Mouse (Mus musculus) CH12.LX (cell line): ENCODE data around the gene Tnfsf13.

ENCODE experiments used
- CTCF ChIP-seq, 2 experiments: IDR thresholded peaks in 1 of 2; conservative IDR thresholded peaks in 1 of 2; 2 replicates each; pipeline ENCODE4 v1.5.1; 2011 to 2012; ENCODE audit warnings: low read depth in 2 of 2, low read length in 2 of 2, improper control_type of control experiment in 1 of 2, inconsistent platforms in 1 of 2, mild to moderate bottlenecking in 1 of 2, moderate library complexity in 1 of 2
- EP300 ChIP-seq: IDR thresholded peaks from 2 replicates; pipeline ENCODE4 v1.6.1; 2011; ENCODE audit warnings: low read length, improper control_type of control experiment
- JUND ChIP-seq: conservative IDR thresholded peaks from 2 replicates; pipeline ENCODE4 v1.6.1; 2011; ENCODE audit warnings: low read depth, low read length, improper control_type of control experiment
- MXI1 ChIP-seq: IDR thresholded peaks from 2 replicates; pipeline ENCODE4 v1.6.1; 2011; ENCODE audit warnings: mild to moderate bottlenecking, low read depth, low read length, improper control_type of control experiment
- POLR2A ChIP-seq: IDR thresholded peaks from 2 replicates; pipeline ENCODE4 v1.6.1; 2011; ENCODE audit warnings: low read depth, mild to moderate bottlenecking, improper control_type of control experiment, low read length
- RAD21 ChIP-seq: IDR thresholded peaks from 2 replicates; pipeline ENCODE4 v1.6.1; 2011; ENCODE audit warnings: low read depth, mild to moderate bottlenecking, low read length, improper control_type of control experiment, moderate library complexity
- SMC3 ChIP-seq: IDR thresholded peaks from 2 replicates; pipeline ENCODE4 v1.6.1; 2011; ENCODE audit warnings: low read depth, low read length, improper control_type of control experiment
- TCF12 ChIP-seq: IDR thresholded peaks from 2 replicates; pipeline ENCODE4 v1.6.1; 2014; ENCODE audit warnings: low read depth, mild to moderate bottlenecking, inconsistent platforms, low read length, improper control_type of control experiment
- USF1 ChIP-seq: IDR thresholded peaks from 2 replicates; pipeline ENCODE4 v1.6.1; 2014; ENCODE audit warnings: low read depth, mild to moderate bottlenecking, inconsistent platforms, low read length, improper control_type of control experiment
- USF2 ChIP-seq: conservative IDR thresholded peaks from 2 replicates; pipeline ENCODE4 v1.6.1; 2011; ENCODE audit warnings: low read depth, low read length, improper control_type of control experiment
- ZNF384 ChIP-seq: IDR thresholded peaks from 2 replicates; pipeline ENCODE4 v1.6.1; 2012; ENCODE audit warnings: low read depth, low read length, improper control_type of control experiment, inconsistent platforms

DNA sequence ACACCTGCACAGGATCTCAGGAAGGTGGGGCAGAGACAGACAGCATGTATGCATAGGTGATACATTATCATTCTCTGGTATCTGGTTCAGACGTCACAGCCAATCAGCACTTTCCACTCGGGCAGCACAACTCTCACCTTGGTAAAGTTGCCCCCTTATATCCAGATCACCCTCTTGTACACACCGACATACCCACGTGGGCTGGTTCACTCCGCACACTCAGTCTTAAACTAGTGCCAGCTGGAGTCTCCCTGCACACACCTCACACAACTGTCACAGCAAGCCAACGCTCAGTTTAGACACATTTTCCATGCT lies 9.4 kb upstream of the Tnfsf13 start:
- no peak for TF ChIP-seq CTCF (conservative IDR thresholded peaks at IDR 0.05 in 1 of 2, IDR thresholded peaks at IDR 0.05 in 1 of 2; ENCODE audit: low read depth in 2 of 2, low read length in 2 of 2)
- no peak for TF ChIP-seq MXI1
- TF ChIP-seq POLR2A, result no peak
- no peak for TF ChIP-seq USF2
- TF ChIP-seq RAD21, result no peak
- no peak for TF ChIP-seq TCF12
- TF ChIP-seq EP300, result no peak
- no peak for TF ChIP-seq SMC3
- no peak for TF ChIP-seq JUND
- no peak for TF ChIP-seq ZNF384
- TF ChIP-seq USF1, result no peak
